Mouse (Mus musculus): ENCODE results near the gene Trex2.

Gene Trex2

GRCm38 (mm10) chrX:73435252-73435651, at the start of gene Trex2:
Trex2 (minus strand) TSS chrX:73435344.
- no peak for DNase-seq (ENCODE audit: low read depth)

GRCm38 (mm10) chrX:73484870-73485269, 49.7 kb upstream of the Trex2 start:
- DNase-seq (ENCODE audit: low read depth), result no peak

- no peak for DNase-seq (ENCODE audit: low read depth)
Measured at GRCm38 (mm10) chrX:73484076-73484475, 48.9 kb upstream of the Trex2 start.

GRCm38 (mm10) chrX:73483484-73483810, 48.3 kb upstream of the Trex2 start, which contains the start of gene Bgn:
Bgn (plus strand) TSS chrX:73483602.
- DNase-seq (ENCODE audit: low read depth), result no peak

GRCm38 (mm10) chrX:73482643-73483483, 47.7 kb upstream of the Trex2 start:
- no peak for DNase-seq (ENCODE audit: low read depth)

- no peak for DNase-seq (ENCODE audit: low read depth)
Measured at GRCm38 (mm10) chrX:73480334-73480733, 45.2 kb upstream of the Trex2 start.

- DNase-seq (ENCODE audit: low read depth), result no peak
Measured at GRCm38 (mm10) chrX:73479656-73480055, 44.5 kb upstream of the Trex2 start.

- DNase-seq (ENCODE audit: low read depth), result no peak
Measured at GRCm38 (mm10) chrX:73477500-73477899, 42.4 kb upstream of the Trex2 start.

- DNase-seq (ENCODE audit: low read depth), result no peak
Measured at GRCm38 (mm10) chrX:73476621-73477020, 41.5 kb upstream of the Trex2 start.

GRCm38 (mm10) chrX:73475658-73476256, 40.6 kb upstream of the Trex2 start:
- DNase-seq (ENCODE audit: low read depth), result no peak

GRCm38 (mm10) chrX:73474340-73475165, 39.4 kb upstream of the Trex2 start:
- DNase-seq (ENCODE audit: low read depth), result no peak

GRCm38 (mm10) chrX:73471764-73472163, 36.6 kb upstream of the Trex2 start:
- no peak for DNase-seq (ENCODE audit: low read depth)

- no peak for DNase-seq (ENCODE audit: low read depth)
Measured at GRCm38 (mm10) chrX:73468752-73469151, 33.6 kb upstream of the Trex2 start.

GRCm38 (mm10) chrX:73468330-73468729, 33.2 kb upstream of the Trex2 start:
- DNase-seq (ENCODE audit: low read depth), result no peak

GRCm38 (mm10) chrX:73467446-73468241, 32.5 kb upstream of the Trex2 start:
- no peak for DNase-seq (ENCODE audit: low read depth)

GRCm38 (mm10) chrX:73465483-73466186, 30.5 kb upstream of the Trex2 start:
- no peak for DNase-seq (ENCODE audit: low read depth)

- DNase-seq (ENCODE audit: low read depth), result no peak
Measured at GRCm38 (mm10) chrX:73460792-73461191, 25.6 kb upstream of the Trex2 start.

GRCm38 (mm10) chrX:73458877-73459392, 23.8 kb upstream of the Trex2 start, which contains the start of gene Haus7:
Haus7 (minus strand) TSS chrX:73459044.
- peak; percentile 93 for DNase-seq (ENCODE audit: low read depth)

GRCm38 (mm10) chrX:73451949-73452348, 16.8 kb upstream of the Trex2 start:
- peak; percentile 63 for DNase-seq (ENCODE audit: low read depth)

- no peak for DNase-seq (ENCODE audit: low read depth)
Measured at GRCm38 (mm10) chrX:73441428-73441827, 6.3 kb upstream of the Trex2 start.

GRCm38 (mm10) chrX:73432850-73433249, 2.3 kb downstream of the Trex2 start:
- no peak for DNase-seq (ENCODE audit: low read depth)
